Mouse (Mus musculus) central nervous system, embryonic 11.5 days (tissue): ENCODE measurements around the gene Prickle3. TPM values are rescaled to one million over a fixed set of nuclear protein-coding genes. Genes with fewer than 3 reads are reported as not detected.

Experiments used
- polyA plus RNA-seq: library from polyadenylated mRNA; depleted of rRNA; stranded (reverse); fragments of >200 nt; gene quantifications from 2 replicates; pipeline ENCODE4 v1.2.3, GENCODE M21; 2012; rRNA removed

Prickle3 gene
- polyA plus RNA-seq, result 4.0 and 7.8 TPM in 2 replicates

GRCm38 (mm10) chrX:7657221-7657639, at the start of gene Prickle3:
Gene Prickle3, plus strand, starts transcription at chrX:7657260.

GRCm38 (mm10) chrX:7638401-7639091, 18.5 kb upstream of the Prickle3 start, which contains the start of gene Syp:
Gene Syp, plus strand, starts transcription at chrX:7638471.

GRCm38 (mm10) chrX:7670921-7671623, 14.0 kb downstream of the Prickle3 start, which contains the start of gene Plp2:
Gene Plp2, minus strand, starts transcription at chrX:7671390.

GRCm38 (mm10) chrX:7680864-7681263, 23.8 kb downstream of the Prickle3 start, which contains the start of gene Magix:
Gene Magix, minus strand, starts transcription at chrX:7681251.

GRCm38 (mm10) chrX:7696954-7697381, 39.9 kb downstream of the Prickle3 start, which contains the start of gene Gpkow:
Gene Gpkow, plus strand, starts transcription at chrX:7697131.

GRCm38 (mm10) chrX:7714135-7714899, 57.3 kb downstream of the Prickle3 start, which contains the start of gene Wdr45:
Gene Wdr45, plus strand, starts transcription at chrX:7714333.

Other genes starting within 250 kb of the Prickle3 start
- gene Foxp3, start 83.6 kb upstream of the Prickle3 start, polyA plus RNA-seq, result 0.05 TPM in 2 replicates
- 4.5 and 9.5 TPM in 2 replicates for gene Ppp1r3f, start 83.0 kb upstream of the Prickle3 start, polyA plus RNA-seq
- 24.3 and 26.8 TPM in 2 replicates for gene Ccdc22, start 51.7 kb upstream of the Prickle3 start, polyA plus RNA-seq
- 0.01 and 0.02 TPM in 2 replicates for gene Cacna1f, start 50.2 kb upstream of the Prickle3 start, polyA plus RNA-seq
- gene Syp, start 18.8 kb upstream of the Prickle3 start, polyA plus RNA-seq, result 24.8 and 45.7 TPM in 2 replicates
- 27.1 and 66.2 TPM in 2 replicates for gene Plp2, start 14.1 kb downstream of the Prickle3 start, polyA plus RNA-seq
- 0.16 and 0.22 TPM in 2 replicates for gene Magix, start 24.0 kb downstream of the Prickle3 start, polyA plus RNA-seq
- gene Gpkow, start 39.9 kb downstream of the Prickle3 start, polyA plus RNA-seq, result 33.8 and 34.8 TPM in 2 replicates
- gene Wdr45, start 57.1 kb downstream of the Prickle3 start, polyA plus RNA-seq, result 27.5 and 38.5 TPM in 2 replicates
- 0.24 and 0.42 TPM in 2 replicates for gene Gm45208, start 65.0 kb downstream of the Prickle3 start, polyA plus RNA-seq
- 53.9 and 70.5 TPM in 2 replicates for gene Praf2, start 71.2 kb downstream of the Prickle3 start, polyA plus RNA-seq
- 20.3 and 22.5 TPM in 2 replicates for gene Ccdc120, start 93.6 kb downstream of the Prickle3 start, polyA plus RNA-seq
- 16.0 and 21.7 TPM in 2 replicates for gene Tfe3, start 105.3 kb downstream of the Prickle3 start, polyA plus RNA-seq
- gene Gripap1, start 132.5 kb downstream of the Prickle3 start, polyA plus RNA-seq, result 72.0 and 84.3 TPM in 2 replicates
- gene Kcnd1, start 165.0 kb downstream of the Prickle3 start, polyA plus RNA-seq, result 2.8 and 3.9 TPM in 2 replicates
- 43.7 and 56.6 TPM in 2 replicates for gene Otud5, start 184.1 kb downstream of the Prickle3 start, polyA plus RNA-seq
- gene Pim2, start 221.0 kb downstream of the Prickle3 start, polyA plus RNA-seq, result 11.3 and 13.8 TPM in 2 replicates
- 15.1 and 29.0 TPM in 2 replicates for gene Slc35a2, start 226.8 kb downstream of the Prickle3 start, polyA plus RNA-seq
- 167 and 254 TPM in 2 replicates for gene Pqbp1, start 242.0 kb downstream of the Prickle3 start, polyA plus RNA-seq
- 52.5 and 81.8 TPM in 2 replicates for gene Timm17b, start 242.1 kb downstream of the Prickle3 start, polyA plus RNA-seq